Mouse (Mus musculus) erythroid progenitor cell, adult 5-6 weeks (primary cell): ENCODE measurements around the gene Unc79. TPM values are rescaled to one million over a fixed set of nuclear protein-coding genes. Genes with fewer than 3 reads are reported as not detected.

ENCODE experiments used
- ATAC-seq: replicated peaks from 2 replicates; pipeline ENCODE4 v1.8.0; 2016; ENCODE audit warnings: moderate number of reproducible peaks, mild to moderate bottlenecking, moderate TSS enrichment, inconsistent platforms; ENCODE audit not compliant: poor library complexity, low FRiP score, severe bottlenecking
- total RNA-seq, 2 experiments: library from RNA; stranded (forward) in 1 of 2; stranded (reverse) in 1 of 2; fragments of 150-400 nt in 1 of 2; fragments of 186-747, 209-891 nt in 1 of 2; gene quantifications; 2 replicates each; pipeline versions ENCODE4 v1.2.3 to v1.2.4; 2015 to 2017; ENCODE audit warnings: low replicate concordance in 2 of 2

Unc79 gene
- total RNA-seq, 2 experiments from 2014 or later, result not detected

- ATAC-seq, result no peak
Measured at GRCm38 (mm10) chr12:103116639-103117038, 168.0 kb downstream of the Unc79 start.

GRCm38 (mm10) chr12:103117517-103118193 is 169.0 kb downstream of the Unc79 start:
- no peak for ATAC-seq

- ATAC-seq, result no peak
Measured at GRCm38 (mm10) chr12:103121928-103122327, 173.3 kb downstream of the Unc79 start.

- ATAC-seq, result no peak
Measured at GRCm38 (mm10) chr12:103123861-103124260, 175.2 kb downstream of the Unc79 start.

GRCm38 (mm10) chr12:103128914-103129313 is 180.3 kb downstream of the Unc79 start:
- no peak for ATAC-seq

GRCm38 (mm10) chr12:103129395-103130248 is 181.0 kb downstream of the Unc79 start:
- no peak for ATAC-seq

GRCm38 (mm10) chr12:103131419-103131818 is 182.8 kb downstream of the Unc79 start:
- no peak for ATAC-seq

- no peak for ATAC-seq
Measured at GRCm38 (mm10) chr12:103142550-103143010, 193.9 kb downstream of the Unc79 start.

GRCm38 (mm10) chr12:103143798-103144565 is 195.3 kb downstream of the Unc79 start:
- ATAC-seq, result no peak

- no peak for ATAC-seq
Measured at GRCm38 (mm10) chr12:103150247-103150646, 201.6 kb downstream of the Unc79 start.

GRCm38 (mm10) chr12:103154927-103155326 is 206.3 kb downstream of the Unc79 start:
- no peak for ATAC-seq

- no peak for ATAC-seq
Measured at GRCm38 (mm10) chr12:103155406-103155805, 206.7 kb downstream of the Unc79 start.

- ATAC-seq, result no peak
Measured at GRCm38 (mm10) chr12:103157129-103157910, 208.7 kb downstream of the Unc79 start.

- no peak for ATAC-seq
Measured at GRCm38 (mm10) chr12:103159016-103159415, 210.4 kb downstream of the Unc79 start.

- ATAC-seq, result no peak
Measured at GRCm38 (mm10) chr12:103160721-103161120, 212.1 kb downstream of the Unc79 start.

- no peak for ATAC-seq
Measured at GRCm38 (mm10) chr12:103163596-103163995, 214.9 kb downstream of the Unc79 start.

- ATAC-seq, result no peak
Measured at GRCm38 (mm10) chr12:103164101-103165030, 215.7 kb downstream of the Unc79 start.

- no peak for ATAC-seq
Measured at GRCm38 (mm10) chr12:103168892-103169291, 220.2 kb downstream of the Unc79 start.
